Mouse (Mus musculus): ENCODE results near the gene Clp1. TPM values are rescaled to one million over a fixed set of nuclear protein-coding genes. Genes with fewer than 3 reads are reported as not detected.
"Not testable (repeated sequence)": the region's sequence is repeated elsewhere in the genome, so short reads cannot be mapped to it uniquely, and the experiment has no call there.

Clp1 gene
- total RNA-seq, 2 experiments from 2014 or later, result 6.8 to 8.6 TPM

DNA sequence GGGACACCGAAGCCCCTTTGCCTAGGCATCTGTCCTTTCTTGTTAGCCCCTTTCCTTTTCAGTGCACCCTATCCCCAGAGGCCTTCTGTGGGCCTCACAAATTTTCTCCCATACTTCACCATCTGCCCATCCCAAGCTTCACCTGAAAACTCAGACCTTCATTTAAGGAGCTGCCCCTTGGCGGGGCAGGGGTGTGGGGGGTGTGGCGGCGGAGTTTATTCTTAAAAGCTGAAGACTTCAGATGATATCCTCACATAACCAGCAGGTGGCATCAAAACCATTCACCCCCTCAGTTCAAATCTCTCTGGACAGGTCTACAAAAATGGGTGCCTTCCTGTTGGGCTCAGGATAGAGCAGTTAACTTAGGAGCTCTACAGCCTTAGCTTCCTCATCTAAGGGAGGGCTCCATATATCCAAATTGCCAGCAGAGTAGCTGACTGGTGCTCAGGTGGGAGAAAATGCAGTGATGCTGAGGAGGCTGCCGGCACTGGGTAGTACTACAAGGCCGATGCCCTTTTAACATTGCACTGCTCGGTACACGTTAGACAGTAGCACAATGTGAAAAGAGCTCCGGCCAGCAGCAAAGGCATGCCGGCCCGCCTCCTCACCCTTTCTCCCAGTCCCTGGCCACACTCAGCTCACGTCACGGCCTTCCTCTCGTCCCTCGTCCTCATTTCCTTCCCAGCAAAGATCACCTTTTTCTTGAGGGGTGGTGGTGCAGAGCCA, 13.6 kb upstream of the Clp1 start:
- DNase-seq (ENCODE audit: low spot score in 2 of 2), result no peak

DNA sequence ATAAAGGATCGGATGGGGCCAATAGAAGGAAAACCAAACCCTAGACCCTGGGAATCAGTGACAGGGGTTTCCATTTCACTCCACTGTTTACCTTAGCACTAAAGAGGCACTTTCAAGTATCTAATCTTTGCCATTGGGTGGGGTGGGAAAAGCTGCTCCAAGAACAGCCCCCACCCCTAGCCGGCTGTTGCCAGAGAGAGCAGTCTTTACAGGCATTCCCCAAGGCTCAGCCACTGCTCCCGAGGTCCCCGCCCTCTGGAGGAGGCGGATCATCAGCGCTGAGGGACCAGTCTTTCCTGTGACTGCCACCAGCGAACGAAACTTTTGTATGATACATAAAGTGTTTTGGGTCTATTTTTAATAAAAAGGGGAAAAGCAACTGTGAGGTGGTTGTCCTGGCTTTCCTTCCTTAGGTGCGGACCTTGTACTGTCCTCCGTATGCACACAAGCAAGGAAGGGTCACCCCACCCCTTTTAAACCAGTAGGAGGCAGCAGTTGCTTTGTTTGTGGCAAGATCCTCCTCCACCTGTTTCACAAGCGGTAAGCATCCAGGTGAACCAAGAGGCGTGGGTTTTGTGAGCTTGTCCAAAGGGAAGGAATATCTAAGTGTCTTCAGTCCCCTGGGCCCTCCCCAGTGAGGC, 11.2 kb upstream of the Clp1 start:
- DNase-seq (ENCODE audit: low spot score in 2 of 2), result no peak

DNA sequence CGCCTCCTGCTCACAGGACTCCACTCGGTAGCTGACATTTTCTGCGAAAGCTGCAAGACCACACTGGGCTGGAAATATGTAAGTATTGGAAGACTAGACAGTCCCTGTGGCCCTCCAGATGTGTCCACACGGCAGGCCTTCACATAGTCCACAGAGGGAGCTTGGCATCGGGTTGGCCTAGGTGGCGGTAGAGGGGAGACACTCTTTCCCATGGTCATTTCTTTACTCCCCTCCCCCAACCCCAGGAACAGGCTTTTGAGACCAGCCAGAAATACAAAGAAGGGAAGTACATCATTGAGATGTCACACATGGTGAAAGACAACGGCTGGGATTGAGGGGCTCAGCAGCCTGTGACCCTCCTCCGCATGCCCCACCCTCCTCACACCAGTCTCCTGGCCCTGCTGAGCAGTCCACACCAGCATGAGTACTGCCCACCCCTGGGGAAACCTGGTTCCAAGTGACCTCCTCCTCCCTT, 10.3 kb upstream of the Clp1 start:
- no peak for DNase-seq (ENCODE audit: low spot score in 2 of 2)

DNA sequence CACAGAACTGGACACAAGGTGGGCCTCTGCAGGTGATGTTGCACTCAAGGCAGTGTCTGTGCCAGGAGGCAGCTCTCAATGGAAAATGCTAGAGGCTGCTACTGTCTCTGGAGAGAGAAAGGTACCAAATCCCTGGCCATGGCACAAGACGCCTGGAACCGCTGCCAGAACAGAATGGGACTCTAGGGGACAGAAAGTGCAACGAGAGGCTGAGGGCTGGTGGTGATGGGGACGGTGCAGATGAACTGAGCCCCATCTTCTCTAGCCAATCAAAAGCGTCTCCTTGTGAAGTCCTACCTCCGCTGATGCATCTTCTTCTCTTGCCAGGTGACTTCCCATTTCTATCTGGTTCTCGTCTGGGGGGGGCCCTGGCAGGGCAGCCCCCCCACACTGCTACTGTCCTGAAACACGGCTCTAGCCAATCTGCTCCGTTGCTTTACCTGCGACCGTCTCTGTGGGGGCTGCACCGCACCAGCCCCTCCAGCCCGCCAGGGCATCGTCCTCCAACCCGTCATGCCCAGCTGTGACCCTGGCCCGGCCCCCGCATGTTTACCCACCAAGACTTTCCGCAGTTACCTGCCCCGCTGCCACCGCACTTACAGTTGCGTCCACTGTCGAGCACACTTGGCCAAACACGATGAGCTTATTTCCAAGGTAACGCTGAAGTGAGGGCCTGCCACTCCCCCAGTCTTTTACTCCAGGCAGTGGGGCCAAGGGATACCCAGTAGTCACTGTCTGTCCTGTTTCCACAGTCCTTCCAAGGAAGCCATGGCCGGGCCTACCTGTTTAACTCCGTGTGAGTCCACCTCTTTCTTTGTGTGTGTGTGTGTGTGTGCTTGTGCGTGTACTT, 9.4 kb upstream of the Clp1 start:
- DNase-seq (ENCODE audit: low spot score in 2 of 2), result no peak

DNA sequence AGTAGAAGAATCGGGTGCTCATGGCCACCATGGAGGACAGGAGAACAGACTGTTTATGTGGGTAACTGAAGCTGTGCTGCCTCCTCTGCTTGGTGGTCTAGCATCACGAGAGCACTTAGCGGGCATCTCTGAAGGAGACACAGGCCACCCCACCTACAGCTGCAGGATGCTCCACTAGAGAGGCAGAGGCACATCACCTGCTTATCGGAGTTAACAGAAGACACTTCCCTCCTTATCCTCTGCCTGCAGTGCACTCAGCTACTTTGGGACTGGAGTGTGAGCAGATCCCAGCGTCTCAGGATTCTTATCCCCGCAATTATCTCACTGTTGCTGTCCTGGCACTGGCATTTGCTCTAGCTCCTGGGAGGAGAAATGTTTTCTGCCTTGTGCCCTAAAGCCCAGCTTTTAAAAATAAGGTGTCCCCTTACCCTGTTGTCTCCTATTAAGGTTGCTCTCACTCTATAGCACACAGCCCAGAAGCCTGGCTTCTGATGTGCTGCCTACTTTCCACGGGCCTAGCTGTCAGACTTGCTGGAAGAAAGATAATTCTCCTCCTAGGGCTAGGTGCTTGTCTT, 8.3 kb upstream of the Clp1 start:
- no peak for DNase-seq (ENCODE audit: low spot score in 2 of 2)

DNA sequence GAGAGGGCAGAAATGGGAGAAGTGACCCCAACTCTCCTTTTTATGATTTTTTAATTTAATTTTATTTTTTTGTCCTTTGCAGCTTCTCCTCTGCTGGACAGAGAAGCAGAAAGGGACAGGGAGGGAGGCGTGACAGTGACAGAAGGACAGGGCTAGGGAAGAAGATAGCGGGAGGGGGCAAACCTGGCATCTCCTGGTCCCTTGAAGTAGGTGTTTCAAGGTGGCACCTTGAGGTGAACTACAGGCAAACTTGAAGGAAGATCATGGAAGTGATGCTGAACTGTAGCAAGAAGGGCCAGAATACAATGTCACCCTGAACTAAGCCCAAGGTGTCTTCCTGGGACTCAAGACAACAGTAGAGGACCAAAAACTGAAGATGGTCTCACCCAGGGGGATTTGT, 7.8 kb upstream of the Clp1 start:
- DNase-seq (ENCODE audit: low spot score in 2 of 2), result no peak

DNA sequence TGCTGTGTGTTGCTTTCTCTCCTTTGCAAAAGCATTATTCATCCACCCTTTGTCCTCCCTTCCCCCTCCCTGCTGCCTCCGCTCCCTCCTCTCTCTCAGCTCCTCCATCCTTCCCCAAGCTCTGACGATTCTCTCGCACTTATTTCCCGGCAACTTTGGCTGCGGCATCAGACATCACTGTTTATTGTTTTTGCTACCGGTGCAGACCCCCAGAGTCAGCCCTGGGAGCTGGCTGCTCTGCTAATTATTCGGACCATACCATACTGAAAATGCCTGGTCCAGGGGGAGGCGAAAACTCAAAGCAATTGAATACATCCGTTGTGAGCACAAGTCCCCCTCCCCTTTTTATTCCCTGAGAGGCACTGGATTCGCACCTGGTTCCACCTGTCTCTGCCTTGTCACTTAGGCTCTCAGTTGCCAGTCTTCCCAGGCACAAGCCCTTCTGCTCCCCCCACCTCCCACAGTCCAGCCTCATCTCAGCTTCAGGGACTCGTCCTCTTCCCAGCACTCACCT, 7.3 kb upstream of the Clp1 start:
- no peak for DNase-seq (ENCODE audit: low spot score in 2 of 2)

DNA sequence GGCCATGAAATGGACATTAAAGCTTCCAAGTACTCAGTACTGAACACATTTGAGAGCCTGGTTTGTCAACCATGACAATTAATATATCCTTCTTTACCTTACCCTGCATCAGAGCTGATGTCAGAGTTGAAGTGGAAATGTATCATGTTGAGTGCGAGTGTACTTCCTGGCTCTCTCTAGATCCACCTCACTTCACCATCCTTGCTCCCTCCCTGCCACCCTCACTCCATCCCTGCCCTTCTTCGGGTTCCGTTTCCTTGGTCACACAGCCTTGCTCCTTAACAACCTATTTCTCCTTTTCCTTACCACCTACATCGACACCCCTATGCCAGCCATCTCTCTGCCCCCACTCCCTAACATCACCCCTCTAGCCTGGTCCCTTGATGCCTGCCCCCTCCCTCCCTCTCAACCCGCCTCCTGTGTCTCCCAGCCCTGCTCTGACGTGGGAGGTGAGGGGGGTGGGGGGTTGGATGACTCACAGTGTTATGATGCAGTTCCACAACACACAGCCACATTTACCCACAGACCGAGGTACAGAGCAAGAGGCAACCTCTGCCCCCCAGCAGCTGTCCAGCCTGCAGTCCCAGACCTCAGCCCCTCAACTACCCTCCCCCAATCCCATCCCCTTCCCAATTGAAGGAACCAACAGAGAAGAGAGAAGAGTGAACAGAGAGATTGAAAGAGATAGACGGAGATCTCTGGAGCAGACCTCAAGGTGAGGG, 6.6 kb upstream of the Clp1 start, which contains the start of gene Ypel4:
TSS of gene Ypel4 (plus strand) at position 480 of the 722 bp plus-strand sequence.
- DNase-seq (ENCODE audit: low spot score in 2 of 2), result no peak

DNA sequence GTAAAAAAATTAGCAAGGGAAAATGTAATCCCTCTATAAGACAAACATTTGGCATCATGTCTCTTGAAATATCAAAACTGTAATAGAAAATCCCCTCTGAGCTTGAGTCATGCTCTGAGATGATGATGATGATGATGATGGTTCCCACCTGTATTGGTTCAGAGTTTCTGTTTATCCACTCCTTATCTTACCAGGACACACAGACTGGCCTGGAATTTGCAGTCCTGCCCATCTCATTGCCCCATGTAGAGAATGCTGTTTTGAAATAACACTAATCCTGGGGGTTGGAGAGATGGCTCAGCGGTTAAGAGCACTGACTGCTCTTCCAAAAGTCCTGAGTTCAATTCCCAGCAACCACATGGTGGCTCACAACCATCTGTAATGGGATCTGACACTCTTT, 5.2 kb upstream of the Clp1 start:
- no peak for DNase-seq (ENCODE audit: low spot score in 2 of 2)

DNA sequence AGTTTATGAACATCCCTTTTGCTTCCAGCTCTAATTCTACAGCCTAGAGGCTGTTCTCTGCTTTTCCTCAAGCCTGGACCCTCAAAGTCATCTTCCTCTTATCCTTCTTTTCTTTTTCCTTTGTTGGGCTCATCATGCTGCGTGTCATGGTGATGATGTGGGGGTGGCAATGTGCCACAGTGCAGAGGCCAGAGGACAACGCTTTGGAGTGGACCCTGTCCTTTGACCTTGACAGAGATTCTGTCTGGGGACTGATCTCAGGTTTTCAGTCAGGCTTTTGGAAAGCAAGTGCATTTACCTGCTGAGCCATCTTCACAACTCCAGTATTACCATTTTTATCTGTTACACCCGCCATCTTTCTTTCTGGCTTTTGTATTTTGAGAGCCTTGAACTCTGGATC, 4.1 kb upstream of the Clp1 start:
- DNase-seq (ENCODE audit: low spot score in 2 of 2), result no peak

DNA sequence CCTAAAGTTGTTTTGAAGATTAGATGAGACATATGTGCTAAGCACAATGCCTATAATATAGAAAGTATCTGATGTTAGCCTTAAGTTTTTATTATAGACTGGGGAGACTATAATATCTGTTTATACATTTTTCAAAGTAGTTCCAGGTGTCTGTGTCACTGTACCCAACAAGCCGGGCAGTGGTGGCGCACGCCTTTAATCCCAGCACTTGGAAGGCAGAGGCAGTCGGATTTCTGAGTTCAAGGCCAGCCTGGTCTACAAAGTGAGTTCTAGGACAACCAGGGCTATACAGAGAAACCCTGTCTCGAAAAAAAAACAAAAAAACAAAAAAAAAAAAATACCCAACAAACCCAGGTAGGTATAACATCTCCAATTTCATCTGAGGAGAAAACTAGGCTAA, 1.0 kb upstream of the Clp1 start:
- not testable (repeated sequence) for DNase-seq (ENCODE audit: low spot score in 2 of 2)

DNA sequence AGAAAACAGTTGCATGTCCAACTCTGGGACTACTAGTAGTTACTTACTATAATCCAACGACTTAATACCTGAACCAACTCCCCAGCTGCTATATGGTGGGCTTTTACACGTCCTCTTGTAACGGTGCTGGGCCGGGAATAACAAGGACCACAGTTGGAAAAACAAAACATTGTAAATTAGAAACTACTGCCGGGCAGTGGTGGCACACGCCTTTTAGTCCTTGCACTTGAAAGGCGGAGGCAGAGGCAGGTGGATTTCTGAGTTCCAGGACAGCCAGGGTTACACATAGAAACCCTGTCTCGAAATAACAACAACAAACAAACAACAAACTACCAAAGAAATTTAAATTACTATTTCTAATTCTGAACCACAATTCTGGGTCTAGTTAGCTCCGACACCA, 434 bp downstream of the Clp1 start:
- no peak for DNase-seq (ENCODE audit: low spot score in 2 of 2)

DNA sequence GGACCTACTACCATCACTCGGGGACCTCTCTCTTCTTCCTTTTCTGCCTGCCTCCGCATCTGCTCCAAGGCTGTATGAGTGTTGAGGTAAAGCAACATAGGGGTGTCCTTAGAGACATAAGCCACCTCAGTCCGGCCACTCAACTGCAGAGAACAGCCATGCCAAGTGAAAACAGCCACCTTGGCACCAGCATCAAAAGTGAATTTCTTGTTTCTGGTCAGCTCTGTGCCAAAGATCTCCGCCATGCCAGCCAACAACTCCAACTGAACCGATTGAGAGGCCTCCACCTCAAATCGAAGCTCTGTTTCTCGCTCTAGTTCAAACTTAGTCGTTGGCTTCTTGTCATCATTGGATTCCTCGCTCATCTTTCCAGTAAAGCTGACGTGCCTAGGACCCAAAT, 1.4 kb downstream of the Clp1 start:
- no peak for DNase-seq (ENCODE audit: low spot score in 2 of 2)

DNA sequence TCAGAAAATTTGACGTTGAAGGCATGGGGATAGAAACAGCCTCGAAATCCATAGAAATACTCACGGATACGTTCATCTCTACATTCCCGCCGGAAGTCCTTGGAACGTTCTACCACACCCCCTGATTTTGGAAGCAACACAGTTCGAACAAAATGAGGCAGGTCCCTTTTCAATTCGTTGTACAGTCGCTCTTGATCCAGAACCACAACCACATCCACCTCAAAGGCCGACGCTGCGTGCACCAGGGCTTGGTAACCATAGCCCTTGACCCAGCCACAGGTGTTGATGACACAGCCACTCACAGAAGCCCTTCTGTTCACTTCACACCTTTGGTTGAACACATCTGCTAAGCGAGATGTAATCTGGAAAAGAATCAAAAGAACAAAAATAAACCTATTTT, 3.3 kb downstream of the Clp1 start:
- DNase-seq (ENCODE audit: low spot score in 2 of 2), result no peak

DNA sequence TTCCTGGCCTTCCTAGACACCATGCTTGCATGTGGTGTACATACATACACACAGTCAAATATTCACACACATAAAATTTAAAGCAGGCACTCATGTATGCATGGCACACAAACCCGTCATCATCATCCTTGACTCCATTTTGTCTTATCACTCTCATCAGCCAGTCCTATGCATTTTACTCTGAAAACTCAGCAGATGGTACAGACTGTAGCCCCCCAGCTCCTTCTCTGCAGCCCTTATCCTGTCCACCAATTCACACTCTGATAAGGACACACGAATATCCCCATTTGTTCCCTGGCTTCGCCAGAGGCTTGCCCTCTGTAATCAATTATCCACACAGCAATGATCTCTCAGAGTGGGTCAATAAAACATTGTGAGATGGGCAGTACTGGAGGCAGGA, 6.0 kb downstream of the Clp1 start:
- no peak for DNase-seq (ENCODE audit: low spot score in 2 of 2)

DNA sequence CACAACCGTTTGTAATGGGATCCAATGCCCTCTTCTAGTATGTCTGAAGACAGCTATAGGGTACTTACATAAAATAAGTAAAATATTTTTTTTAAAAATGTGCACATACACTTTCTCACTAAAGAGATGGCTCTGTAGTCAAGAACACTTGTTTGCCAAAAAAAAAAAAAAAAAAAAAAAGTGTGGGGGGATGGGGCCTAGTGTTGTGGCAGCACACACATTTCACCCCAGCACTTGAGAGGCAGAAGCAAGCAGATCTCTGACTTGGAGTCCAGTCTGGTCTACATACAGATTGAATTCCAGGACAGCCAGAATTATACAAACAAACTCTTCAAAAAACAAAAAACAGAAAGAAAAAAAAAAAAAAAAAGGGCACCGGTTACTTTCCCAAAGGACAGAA, 6.4 kb downstream of the Clp1 start:
- DNase-seq (ENCODE audit: low spot score in 2 of 2), result no peak

DNA sequence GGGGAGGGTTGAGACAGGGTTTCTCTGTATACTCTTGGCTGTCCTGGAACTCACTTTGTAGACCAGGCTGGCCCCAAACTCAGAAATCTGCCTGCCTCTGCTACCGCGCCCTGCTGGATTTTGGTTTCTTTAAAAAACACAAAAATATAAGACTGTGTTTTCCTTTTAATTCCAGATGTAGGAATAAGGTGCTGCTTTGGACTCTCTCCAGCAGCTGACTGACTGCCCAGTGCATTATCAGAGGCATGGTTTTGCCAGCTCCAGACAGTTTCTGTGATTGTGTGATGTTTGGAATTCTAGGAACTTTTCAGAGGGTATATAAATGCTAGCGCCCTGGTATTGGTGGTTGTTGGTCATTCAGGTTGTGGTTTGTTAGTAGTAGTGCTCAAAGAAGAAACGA, 9.8 kb downstream of the Clp1 start:
- no peak for DNase-seq (ENCODE audit: low spot score in 2 of 2)

DNA sequence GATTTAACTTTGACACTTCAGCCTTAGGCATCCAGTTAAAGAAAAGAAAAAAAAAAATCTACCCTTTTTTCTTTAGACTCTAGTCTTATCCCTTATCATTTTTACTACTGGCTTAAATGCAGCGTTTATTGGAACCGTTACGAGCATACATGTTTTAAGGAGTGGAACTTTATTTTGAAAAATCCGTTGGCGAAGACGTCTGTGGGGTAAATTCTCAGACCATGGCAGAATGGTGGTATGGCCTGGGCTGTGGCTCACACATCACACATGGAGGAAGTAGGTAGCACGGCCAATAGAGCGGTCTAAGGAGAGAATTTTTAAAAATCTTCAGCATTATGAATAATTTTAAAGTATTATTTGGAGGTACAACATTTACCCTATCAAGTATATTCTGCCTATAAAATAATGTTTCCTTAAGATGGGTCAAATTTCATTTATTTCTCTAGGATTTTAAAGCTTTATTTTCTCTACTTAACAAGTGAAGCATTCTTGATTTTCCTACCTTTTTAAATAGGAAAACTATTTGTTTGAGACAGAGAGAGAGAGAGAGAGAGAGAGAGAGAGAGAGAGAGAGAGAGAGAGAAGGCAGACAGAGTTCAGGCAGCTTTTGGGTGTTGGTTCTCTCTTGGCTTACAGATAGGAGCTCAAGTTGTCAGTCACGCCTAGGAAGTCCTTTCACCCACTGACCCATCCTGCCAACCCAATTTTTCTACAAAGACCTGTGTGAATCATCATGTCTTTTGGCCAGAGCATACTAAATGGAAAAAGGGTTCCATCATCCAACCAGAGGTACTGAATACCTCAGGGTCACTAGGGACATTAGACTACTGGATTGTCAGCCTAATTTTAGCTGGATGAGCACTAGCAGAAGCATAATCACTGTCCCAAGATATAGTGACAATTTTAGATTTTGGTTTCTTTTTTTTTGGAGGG, 10.5 kb downstream of the Clp1 start:
- DNase-seq (ENCODE audit: low spot score in 2 of 2), result no peak

DNA sequence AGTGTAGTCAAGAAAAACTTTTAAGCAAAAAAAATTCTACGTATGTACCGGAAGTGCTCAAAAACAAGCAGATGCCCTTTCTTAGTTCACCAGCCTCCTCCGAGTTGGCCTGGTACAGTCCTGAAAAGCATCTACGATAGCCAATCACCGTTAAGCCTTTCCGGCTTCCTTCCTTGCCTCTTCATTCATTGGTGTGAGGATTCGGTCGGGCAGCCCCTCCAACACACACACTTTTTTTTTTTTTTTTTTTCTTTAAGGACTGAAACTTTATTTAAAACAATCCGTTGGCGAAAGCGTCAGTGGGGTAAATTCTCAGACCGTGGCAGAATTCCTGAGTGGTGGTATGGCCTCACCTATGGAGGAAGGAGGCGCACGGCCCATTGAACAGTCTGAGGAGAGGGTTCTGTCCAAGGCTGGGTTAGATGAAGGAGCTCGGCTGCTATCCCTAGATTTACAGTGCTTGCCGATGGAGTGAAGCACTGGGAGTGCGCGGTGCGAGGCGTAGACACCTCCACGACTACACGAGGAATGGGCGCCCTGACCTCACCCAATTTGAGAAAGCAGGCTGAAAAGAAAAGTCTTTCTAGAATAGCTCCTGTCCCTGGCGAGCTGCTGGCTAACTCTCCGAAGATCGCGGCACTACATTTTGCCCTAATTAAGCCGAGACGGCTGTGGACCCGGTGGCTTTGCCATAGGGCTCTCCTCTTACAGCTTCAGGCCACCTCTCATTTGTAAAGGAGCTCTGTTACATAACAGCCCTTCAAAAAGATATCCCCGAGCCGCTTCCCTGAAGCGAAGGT, 11.4 kb downstream of the Clp1 start:
- DNase-seq (ENCODE audit: low spot score in 2 of 2), result peak; percentile 35 to 51
